Mouse (Mus musculus) left cerebral cortex, adult 9 months (tissue): ENCODE measurements at regions not wholly inside any gene's neighbourhood (a gene's known extent, or its start where the extent isn't known, plus 50 kb on each side); places are given as distances from the start of the nearest gene placed in this dataset.

ENCODE experiments used
- DNase-seq, 2 experiments: peaks; one replicate each; pipeline ENCODE4 v3.0.0; 2022; ENCODE audit warnings: low spot score in 2 of 2

GRCm38 (mm10) chr12:70628384-70629365 is 175.8 kb downstream of the Tmx1 start:
- DNase-seq = no peak

GRCm38 (mm10) chr12:70629371-70629770 is 176.5 kb downstream of the Tmx1 start:
- DNase-seq = no peak

GRCm38 (mm10) chr12:70631281-70631680 is 178.4 kb downstream of the Tmx1 start:
- DNase-seq = no peak

- DNase-seq = no peak
These were observed 180.3 kb downstream of the Tmx1 start for GRCm38 (mm10) chr12:70633194-70633593.

- no peak for DNase-seq
These were observed 180.9 kb downstream of the Tmx1 start for GRCm38 (mm10) chr12:70633622-70634365.

- no peak for DNase-seq
These were observed 183.1 kb downstream of the Tmx1 start for GRCm38 (mm10) chr12:70635997-70636396.

- DNase-seq = no peak
These were observed 185.1 kb upstream of the Frmd6 start for GRCm38 (mm10) chr12:70640186-70640585.

- DNase-seq = no peak
These were observed 180.4 kb upstream of the Frmd6 start for GRCm38 (mm10) chr12:70644910-70645309.

- DNase-seq = no peak
These were observed 179.9 kb upstream of the Frmd6 start for GRCm38 (mm10) chr12:70645407-70645806.

GRCm38 (mm10) chr12:70647516-70647915 is 177.8 kb upstream of the Frmd6 start:
- no peak for DNase-seq

GRCm38 (mm10) chr12:70648179-70648811 is 177.0 kb upstream of the Frmd6 start:
- DNase-seq = peak in 1 of 2 experiments; percentile 31

GRCm38 (mm10) chr12:70648812-70649188 is 176.5 kb upstream of the Frmd6 start:
- peak in 1 of 2 experiments; percentile 34 for DNase-seq

GRCm38 (mm10) chr12:70649691-70650090 is 175.6 kb upstream of the Frmd6 start:
- DNase-seq = no peak

GRCm38 (mm10) chr12:70650470-70650869 is 174.8 kb upstream of the Frmd6 start:
- no peak for DNase-seq

GRCm38 (mm10) chr12:70652751-70653150 is 172.6 kb upstream of the Frmd6 start:
- no peak for DNase-seq

- no peak for DNase-seq
These were observed 171.3 kb upstream of the Frmd6 start for GRCm38 (mm10) chr12:70653971-70654370.

GRCm38 (mm10) chr12:70654546-70654945 is 170.8 kb upstream of the Frmd6 start:
- DNase-seq = no peak

- no peak for DNase-seq
These were observed 169.9 kb upstream of the Frmd6 start for GRCm38 (mm10) chr12:70655411-70655811.

GRCm38 (mm10) chr12:70655900-70656544 is 169.3 kb upstream of the Frmd6 start:
- no peak for DNase-seq

GRCm38 (mm10) chr12:70656805-70657492 is 168.4 kb upstream of the Frmd6 start:
- no peak for DNase-seq

- no peak for DNase-seq
These were observed 167.9 kb upstream of the Frmd6 start for GRCm38 (mm10) chr12:70657493-70657810.
